Mouse (Mus musculus) left cerebral cortex, postnatal 14 days (tissue): Measurements from ENCODE around the gene Ubiad1. TPM values are rescaled to one million over a fixed set of nuclear protein-coding genes. Genes with fewer than 3 reads are reported as not detected.

ENCODE experiments used
- DNase-seq, 2 experiments: peaks; one replicate each; pipeline ENCODE4 v3.0.0; 2021 to 2022; ENCODE audit warnings: low spot score in 2 of 2, mixed read lengths in 1 of 2
- intact Hi-C: fragments of 180-260 bp; cut with DNase I; formaldehyde crosslinking; loops from one replicate; pipeline ENCODE4 v1.15.1; 2025
- total RNA-seq, 2 experiments: library from RNA; stranded (reverse); gene quantifications; 2 replicates each; pipeline ENCODE4 v1.2.3; 2021

Gene Ubiad1
- total RNA-seq, 2 experiments from 2014 or later, result 8.8 to 9.5 TPM

DNA sequence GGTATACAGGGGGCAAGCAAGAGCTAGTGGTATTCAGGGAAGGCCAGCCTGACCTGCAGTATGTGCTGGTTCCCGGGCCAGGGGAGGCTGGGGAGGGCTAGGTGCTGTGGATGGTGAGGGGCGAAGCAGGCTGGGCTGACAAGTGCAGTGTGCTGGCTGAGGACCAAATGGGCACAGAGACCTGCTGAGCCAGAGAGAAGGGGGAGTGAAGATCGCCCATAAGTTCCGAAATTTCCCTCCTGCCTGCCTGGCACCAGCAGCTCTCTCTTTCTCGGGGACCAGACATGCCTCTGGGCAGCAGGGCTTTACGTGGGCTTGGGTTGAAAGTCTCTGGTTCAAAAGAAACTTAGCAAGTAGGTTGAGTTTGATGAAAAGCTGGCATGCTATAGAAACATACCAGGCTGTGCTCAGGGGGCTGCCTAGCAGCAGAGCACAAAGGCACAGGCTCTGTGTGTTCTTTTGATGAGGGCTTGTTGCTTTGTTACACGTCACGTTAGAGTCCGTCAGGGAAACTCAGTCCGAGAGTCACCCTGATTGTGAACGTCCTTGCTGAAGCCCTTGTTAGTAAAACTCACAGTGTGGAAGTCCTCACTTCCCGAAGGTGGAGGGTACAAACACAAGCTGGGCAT lies 16.2 kb upstream of the Ubiad1 start:
- intact Hi-C loops, result no loop called here
- DNase-seq, result peak in 1 of 2 experiments; percentile 25

DNA sequence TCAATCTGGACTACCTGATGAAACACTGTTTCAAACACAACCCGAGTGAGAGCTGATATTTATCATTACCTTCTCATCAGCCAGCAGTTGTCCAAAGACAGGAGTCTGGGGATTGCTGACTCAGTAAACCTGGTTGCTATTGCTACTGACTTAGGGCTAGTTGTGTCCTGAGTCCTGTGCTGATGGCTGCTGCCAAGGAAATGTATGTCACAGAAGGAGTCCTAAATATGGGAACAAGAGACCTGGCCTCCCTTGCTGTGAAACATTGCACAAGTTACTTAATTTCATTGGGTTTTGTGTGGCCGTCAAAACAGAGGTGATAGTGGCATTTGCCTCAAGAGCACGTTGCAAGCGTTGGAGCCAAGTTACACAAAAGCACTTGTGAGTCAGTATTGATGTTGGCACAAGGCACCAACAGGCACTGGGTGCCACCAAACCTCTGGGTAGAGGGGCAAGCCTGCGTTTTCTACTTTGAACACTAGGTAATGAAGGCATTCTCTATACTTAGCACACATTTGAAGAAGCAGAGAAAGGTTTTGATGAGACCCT lies 11.0 kb upstream of the Ubiad1 start:
- no peak for DNase-seq
- intact Hi-C loops, result no loop called here

DNA sequence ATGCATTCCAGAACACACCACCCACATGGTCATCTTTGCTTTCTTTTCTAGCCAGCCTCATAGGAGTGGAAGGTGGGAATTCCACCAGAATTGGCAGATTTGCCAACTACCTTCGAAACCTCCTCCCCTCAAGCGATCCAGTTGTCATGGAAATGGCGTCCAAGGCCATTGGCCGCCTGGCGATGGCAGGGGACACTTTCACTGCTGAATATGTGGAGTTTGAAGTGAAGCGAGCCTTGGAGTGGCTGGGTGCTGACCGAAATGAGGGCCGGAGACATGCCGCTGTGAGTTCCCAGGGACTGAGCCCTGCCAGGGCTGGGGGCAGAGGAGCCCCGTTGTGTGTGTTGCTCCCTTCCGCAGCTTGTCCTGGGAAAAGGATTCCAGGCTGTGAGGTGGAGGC lies 9.1 kb upstream of the Ubiad1 start:
- intact Hi-C loops, result no loop called here

DNA sequence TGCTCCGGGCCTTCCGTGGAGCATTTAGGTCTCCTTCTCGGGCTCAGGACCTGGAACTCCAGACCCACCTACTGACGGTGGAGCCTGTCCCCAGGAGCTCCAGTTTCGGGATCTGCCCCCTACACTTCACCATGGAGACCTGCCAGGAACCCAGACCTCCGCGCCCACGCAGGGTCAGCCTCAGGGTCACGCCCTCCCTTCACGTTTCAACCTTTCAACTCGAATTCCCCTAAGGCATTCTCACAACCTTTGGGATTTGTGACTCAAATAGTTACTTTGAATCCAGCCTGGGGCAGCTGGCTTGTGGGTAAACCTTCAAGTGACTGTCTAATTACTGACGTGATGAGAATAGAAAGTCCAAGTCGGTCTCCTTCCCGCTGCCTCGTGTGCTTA lies 4.3 kb upstream of the Ubiad1 start:
- intact Hi-C loops, result no loop called here
- peak; percentile 36 to 42 for DNase-seq

More for the DNA sequence above, 9.1 kb upstream of the Ubiad1 start:
- no peak for DNase-seq

DNA sequence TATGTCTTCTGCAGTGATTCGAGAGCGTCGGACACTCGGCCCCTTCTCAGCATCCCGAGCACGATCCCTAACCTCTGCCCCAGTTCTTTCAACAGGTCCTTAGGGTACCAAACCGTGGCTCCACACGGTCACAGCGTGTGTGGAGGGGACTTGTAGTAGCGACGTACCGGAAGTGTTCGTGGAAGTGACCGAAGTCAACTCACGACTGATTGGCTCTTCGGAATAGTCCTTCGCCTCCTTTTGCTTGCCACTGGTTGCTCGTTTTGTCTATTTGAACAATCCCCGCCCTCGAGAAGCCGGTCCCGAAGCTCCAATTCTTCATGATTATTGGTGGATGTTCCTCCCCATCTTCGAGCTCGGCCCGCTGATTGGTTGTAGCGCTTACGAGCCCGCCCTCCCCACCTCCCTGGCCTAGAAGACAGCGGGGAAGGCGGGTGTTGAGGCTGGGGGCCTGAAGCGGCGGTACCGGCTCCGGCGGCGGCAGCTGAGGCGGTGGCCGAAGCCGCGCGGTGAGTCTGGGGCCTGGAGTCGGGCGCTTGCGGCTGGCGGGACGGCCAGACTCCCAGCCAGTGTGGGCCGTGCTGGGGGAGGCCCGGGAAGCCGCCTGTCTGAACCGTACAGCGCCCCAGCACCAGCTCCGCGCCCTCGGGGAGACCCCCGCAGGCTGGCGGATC lies 3.7 kb upstream of the Ubiad1 start, which contains the start of gene Mtor:
TSS of gene Mtor (plus strand) at position 433 of the 674 bp plus-strand sequence.
- DNase-seq, result peak; percentile 95 to 99
- intact Hi-C loops, result no loop called here

DNA sequence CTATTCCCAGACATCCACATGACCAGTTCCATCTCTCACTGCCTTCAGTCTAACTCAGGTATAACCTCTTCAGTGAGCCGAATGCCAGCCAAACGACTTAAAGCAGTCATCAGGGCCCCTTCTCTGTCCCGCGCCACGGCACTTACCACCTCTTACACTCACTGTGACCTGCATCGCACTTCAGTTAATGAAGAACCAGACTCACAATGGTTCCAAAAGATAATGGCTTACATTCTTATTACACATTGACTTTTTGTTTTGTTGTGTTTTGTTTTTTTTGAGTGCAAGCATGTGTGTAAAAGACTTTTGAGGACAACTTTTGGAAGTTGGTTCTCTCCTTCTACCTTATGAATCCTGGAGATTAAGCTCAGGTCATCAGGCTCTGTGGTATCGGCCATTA lies 2.0 kb downstream of the Ubiad1 start:
- no peak for DNase-seq
- intact Hi-C loops, result no loop called here

DNA sequence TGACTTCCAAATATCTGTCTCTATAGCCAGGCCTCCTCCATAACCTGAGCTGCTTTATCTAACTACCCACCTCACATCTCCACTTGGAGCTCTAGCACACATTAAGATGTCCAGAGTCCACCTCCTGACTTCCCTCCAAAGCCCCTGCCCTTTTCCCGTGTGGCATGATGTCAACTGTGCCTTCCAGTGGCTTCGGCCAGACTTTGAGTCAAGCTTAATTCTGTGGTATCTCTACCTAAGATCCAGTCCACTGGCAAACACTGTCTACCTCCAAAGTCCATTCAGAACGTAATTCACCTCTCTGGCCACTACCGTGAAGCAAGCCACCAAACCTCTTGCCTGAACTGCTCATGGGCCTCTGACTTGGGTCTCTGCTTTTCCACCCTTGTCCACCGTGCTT lies 2.6 kb downstream of the Ubiad1 start:
- intact Hi-C loops, result no loop called here

DNA sequence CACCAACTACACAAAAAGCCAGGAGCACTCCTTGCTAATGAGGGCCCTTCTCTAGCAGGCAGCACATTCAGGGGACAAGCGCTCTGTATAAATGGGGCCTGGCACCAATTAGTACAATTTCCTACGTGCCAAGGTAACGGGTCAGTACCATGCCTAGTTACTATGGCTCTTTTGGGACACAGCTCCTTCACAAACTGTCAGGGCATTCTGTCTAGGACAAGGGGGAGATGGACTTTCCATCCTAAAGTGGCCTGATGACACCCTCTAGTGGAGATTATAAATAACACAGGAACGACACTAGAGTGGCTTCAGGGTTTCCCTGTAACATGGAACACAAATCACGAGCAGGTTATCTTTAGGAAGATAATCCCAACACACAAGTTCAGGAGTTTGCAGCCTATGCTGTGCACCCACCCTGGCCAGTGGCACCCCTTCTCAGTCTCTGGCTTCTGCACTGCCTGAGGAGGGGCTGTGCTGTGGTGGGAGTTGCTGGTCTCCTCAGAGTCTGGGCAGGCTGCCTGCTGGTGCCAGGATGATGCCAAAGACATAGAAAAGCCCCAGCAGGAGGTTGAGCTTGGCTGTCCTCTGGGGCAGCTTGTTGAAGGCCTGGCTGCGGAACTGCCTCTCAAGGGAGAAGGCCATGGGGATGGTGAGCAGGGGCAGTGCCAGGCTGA lies 8.8 kb downstream of the Ubiad1 start:
- peak; percentile 63 to 65 for DNase-seq
- intact Hi-C loops, result loop anchor here (2.0 to 5.0 kb wide), 2 partner anchors 148 to 265 kb away; partner anchors contain the start of gene Disp3

More for the DNA sequence above, 2.6 kb downstream of the Ubiad1 start:
- DNase-seq, result no peak

DNA sequence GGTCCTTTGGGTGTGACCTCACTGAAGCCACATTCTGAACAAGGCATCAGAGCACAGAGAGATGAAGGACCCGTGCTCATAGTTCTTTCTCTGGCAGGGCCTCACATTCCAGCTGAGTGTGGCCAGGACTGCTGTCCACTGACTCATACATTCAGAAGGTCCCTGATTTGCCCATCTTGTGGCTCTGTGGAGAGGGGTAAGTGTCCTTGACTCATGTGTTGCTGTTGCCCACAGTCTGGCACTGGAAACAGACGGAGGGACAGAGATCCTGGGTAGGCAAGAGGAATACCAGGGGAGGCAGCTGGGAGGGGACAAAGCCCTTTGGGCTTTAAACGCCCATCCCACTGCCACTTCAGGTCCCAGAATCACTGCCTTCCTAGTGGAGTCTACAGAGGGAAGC lies 9.5 kb downstream of the Ubiad1 start:
- DNase-seq, result no peak
- intact Hi-C loops, result loop anchor here (2.0 to 5.0 kb wide), 2 partner anchors 148 to 264 kb away; partner anchors contain the start of gene Disp3

DNA sequence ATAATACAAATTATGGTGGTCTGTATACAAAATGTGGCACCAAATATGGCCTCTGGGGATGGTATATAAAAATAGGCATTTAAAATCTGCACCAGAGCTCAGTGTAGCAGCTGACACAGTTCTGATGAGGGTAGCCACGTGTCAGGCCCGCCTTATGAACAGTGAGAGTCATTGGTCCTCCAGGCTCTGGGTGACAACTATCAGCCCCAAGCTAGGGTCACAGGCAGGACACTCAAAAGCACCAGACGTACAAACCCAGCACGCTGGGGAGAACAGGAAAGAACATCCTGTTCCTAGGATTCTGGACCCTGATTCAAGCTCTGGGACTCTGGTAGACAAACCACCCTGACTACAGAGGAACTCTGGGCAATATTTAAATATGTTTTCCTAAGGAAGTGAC lies 10.0 kb downstream of the Ubiad1 start:
- intact Hi-C loops, result loop anchor here (2.0 kb wide), 1 partner anchor 264 kb away; no protein-coding TSS in a partner anchor
- DNase-seq, result no peak

DNA sequence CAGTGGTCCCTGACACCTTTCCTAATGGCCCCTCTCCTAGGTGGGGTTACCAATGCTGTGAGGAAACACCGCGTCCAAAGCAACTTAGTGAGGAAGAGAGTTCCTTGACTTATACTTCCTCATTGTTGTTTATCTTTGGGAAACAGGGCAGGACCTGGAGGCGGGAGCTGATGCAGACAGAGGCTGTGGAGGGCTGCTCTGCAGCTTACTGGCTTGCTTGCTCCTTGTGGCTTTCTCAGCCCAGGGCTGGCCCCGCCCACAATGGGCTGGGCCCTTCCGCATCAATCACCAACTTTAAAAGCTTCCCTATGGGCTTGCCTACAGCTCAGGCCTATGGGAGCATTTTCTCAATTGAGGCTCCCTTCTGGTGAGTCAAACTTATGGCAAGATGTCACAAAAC lies 10.8 kb downstream of the Ubiad1 start:
- intact Hi-C loops, result loop anchor here (2.0 kb wide), 1 partner anchor 263 kb away; no protein-coding TSS in a partner anchor
- DNase-seq, result no peak

DNA sequence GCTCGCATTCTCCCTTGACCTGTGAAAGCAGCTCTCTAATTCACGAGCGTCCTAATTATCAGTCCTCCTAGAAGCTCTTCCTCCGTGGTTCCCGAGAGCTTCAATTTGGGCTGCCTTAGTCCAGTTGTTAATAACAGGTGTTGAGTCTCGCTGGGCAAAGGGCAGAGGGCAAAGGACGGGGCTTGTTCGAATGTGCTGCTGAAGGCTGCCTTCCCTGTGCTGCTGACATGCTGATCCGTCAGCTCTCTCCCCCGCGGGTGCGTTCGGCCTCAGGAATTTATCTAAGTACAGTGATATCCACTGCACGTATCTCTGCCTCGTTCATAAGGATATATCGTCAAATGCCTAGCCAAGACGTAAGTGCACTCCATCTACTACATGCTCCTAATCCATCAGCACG lies 11.2 kb downstream of the Ubiad1 start:
- DNase-seq, result no peak
- intact Hi-C loops, result no loop called here

DNA sequence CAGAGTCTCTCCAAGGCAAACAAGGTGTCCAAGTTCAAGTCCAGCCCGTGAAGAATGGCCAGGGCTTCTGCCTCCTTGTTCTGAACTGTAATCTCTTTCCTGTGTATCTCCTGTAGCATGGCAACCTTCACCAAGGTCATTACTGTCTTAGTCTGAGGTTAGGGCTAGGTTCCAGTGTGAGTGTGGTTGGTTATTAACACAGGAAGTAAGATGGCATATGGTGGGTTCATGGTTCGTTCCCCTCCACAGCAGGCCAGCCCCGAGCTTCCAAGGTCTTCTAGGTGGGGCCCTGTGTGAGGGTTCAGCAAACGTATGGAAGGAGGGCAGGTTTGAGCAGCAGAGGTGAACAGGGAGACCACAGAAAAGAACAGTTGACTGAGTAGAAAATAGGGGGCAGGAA lies 12.1 kb downstream of the Ubiad1 start:
- DNase-seq, result no peak
- intact Hi-C loops, result no loop called here

DNA sequence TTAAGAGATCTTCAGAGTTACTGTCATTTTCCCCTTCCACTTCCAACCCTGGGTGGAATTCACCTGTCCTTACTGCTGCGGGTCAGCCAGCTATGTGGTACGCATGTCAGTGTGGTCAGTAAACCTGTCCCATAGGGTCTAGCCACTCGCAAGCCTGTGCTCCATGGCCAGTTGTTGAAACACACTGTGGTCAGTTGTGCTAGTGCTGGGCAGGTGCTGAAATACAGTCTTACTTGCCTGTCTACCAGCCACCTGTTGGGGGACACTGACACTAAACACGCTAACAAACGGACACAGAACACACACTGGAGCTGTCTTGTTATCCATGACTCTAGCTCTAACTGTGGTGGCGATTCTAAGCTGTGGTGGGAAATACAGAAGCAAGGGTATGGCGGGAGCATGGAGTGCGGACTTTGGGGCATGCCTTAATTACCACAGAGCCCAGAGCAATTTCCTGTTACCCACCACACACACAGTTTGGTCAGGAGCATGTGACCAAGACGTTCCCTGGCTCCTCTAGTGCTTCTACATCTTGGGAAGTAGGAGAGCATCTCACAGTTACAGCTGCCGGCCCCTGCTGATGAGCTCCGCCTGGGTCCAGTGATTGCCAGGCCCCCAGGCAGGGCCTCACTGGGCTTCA lies 13.6 kb downstream of the Ubiad1 start:
- intact Hi-C loops, result no loop called here
- DNase-seq, result no peak

DNA sequence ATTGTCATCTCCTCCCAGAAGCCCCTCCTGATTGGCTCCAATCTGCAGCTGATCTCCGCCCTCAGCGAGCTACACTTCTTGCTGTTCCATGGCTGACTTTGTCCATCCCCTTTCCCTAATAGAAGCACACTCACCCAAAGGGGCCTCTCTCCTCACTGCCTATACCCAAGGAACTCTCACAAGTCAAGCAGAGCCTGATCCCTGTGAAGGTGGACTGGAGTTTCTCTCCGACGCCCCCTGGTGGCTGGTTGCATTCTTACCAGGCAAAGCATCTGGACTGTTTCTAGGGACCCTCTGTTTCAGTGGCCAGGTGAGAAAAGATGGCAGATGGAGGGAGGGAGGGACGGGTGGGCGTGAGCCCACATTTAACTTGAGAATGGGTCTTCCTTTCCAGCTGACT lies 14.9 kb downstream of the Ubiad1 start:
- intact Hi-C loops, result loop anchor here (10.0 kb wide), 1 partner anchor 325 kb away; no protein-coding TSS in a partner anchor
- peak; percentile 59 to 75 for DNase-seq

DNA sequence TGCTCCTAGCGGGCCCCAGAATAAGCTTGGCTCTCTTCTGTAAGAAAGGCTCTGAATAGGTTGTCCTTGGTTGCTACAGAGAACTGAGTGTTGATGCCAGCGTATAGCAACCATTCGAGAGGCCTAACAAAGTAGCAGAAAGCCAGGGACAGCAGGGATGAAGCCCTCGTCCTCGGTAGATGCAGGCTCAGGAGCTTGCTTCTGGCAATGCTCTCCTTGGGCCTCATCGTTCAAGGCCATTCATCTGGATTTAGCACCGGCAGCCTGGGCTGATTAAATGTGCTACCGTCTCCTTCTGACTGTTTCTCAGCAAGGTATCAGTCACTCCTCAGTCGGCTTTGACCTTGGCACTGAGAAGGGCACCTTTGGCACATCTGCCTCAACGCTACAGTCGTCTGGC lies 15.4 kb downstream of the Ubiad1 start:
- DNase-seq, result no peak
- intact Hi-C loops, result loop anchor here (10.0 kb wide), 1 partner anchor 324 kb away; no protein-coding TSS in a partner anchor

DNA sequence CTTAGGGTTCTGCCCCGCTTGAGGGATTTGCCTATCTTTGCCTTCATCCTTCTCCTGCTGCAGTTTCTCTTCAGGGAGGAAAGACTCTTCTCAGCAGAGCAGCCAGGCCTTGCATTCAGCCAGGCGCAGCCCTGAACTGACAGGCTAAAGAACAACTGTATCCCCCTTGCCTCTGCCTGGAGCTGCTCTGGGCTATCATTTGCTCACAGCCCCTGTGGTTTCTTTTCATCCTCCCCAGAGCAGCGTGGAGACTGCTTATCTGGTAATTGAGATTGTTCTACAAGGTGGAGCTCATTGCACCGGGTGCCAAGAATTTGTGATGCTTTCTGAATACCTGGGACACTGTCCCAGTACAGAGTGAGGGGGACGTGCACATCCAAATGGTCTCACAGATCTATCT lies 16.0 kb downstream of the Ubiad1 start:
- DNase-seq, result no peak
- intact Hi-C loops, result loop anchor here (10.0 kb wide), 1 partner anchor 324 kb away; no protein-coding TSS in a partner anchor

DNA sequence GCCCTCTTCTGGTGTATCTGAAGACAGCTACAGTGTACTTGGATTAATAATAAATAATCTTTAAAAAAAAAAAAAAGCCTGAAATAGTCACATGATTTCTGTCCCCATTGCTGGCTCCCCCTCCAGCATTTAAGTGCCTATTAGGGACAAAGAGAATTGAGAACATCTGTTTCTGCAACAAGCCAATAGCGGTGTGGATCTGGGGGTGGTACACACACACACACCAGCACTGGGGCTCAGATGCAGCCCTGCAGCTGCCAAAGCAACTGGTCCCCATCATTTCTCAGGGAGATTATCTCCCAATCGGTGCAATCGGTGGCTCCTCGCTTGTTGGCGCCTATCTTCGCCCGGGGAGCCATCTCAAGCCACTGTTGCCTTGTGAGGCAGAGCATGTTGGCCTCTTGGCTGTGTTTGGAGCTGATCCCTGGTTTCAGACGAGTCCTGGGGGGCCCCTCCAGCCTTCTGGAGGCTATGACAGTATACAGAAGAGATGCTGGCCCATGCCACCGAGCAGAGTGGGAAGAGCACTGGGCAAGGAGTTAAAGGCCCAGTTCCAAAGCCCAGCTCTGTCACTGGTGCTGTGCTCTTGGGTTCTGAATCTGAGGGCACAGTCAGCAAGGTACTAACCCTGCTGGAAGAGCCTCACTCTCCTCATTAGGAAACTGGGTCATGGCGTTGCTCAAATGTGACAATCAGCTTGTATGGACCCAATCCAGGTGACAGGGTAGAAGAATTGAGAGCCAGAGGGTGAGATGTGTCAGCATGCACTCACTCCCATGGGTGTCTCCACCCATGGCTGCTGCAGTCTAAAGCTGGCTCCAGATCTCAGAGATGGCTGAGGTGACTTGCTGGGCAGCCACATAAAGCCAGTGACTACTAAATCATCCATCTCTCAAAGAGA lies 17.4 kb downstream of the Ubiad1 start:
- DNase-seq, result no peak
- intact Hi-C loops, result loop anchor here (10.0 kb wide), 1 partner anchor 322 kb away; no protein-coding TSS in a partner anchor
